Mouse (Mus musculus) forelimb bud, embryonic 11.5 days (tissue): ENCODE measurements at regions not wholly inside any gene's neighbourhood (a gene's known extent, or its start where the extent isn't known, plus 50 kb on each side); places are given as distances from the start of the nearest gene placed in this dataset.

Source experiments
- DNase-seq: peaks from one replicate; pipeline ENCODE4 v3.0.0-alpha.2; 2012; ENCODE audit warnings: low read depth, low spot score

DNA sequence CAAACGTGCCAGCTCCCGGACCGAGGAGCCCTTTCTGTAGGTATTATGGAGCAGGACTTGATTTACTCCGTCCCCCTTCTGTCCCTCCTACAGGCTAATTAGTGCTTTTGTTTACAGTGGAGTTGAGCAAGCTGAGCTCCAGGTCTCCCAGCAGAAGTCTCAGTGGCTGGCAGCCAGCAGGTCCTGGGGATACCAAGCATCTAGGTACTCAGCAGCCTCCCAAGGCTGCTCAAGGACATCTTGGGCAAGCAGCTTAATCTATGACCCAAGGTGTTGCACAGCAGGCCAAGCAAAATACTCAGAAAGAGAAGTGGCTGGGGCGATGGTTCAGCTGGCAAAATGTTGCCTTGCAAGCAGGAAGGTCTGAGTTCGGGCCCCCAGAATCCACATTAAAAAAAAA lies 254.4 kb downstream of the Dysf start:
- DNase-seq: no peak

DNA sequence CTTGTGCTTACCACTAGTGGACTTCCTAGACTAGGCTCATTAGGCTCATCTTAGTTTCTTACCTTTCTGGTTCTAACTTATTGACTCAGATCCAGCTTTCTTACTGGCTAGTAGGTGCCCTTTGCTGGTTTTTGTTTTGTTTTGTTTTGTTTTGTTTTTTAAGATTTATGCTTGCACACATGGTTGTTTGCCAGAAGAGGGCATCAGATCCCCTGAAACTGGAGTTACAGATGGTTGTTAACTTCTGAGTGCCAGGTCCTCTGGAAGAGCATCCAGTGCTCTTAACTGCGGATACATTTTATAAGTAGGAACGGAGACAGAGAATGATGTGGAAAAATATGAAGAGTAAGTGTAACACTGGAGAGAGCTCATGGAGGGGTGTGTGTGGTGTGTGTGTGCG lies 253.1 kb downstream of the Dysf start:
- DNase-seq: no peak
